Mouse (Mus musculus) heart, embryonic 16.5 days (tissue): ENCODE measurements around the gene Me1. TPM values are rescaled to one million over a fixed set of nuclear protein-coding genes. Genes with fewer than 3 reads are reported as not detected.

ENCODE experiments used
- ATAC-seq: fragments of 200-750 bp; cut with Nextera tagmentation; replicated peaks from 2 replicates; pipeline ENCODE4 v1.8.0; 2017; ENCODE audit warnings: moderate number of reproducible peaks; ENCODE audit not compliant: insufficient read depth, low FRiP score; ENCODE audit errors: extremely low read depth
- H3K27ac ChIP-seq: fragments of 300-500 bp; sonication (generic); 2 replicates; pipeline ENCODE4 v1.5.1; 2014; ENCODE audit warnings: mild to moderate bottlenecking, low read length, control low read depth, moderate library complexity
- H3K27me3 ChIP-seq: fragments of 300-500 bp; sonication (generic); 2 replicates; pipeline ENCODE4 v1.6.1; 2014; ENCODE audit warnings: low read length, mixed read lengths; ENCODE audit not compliant: control insufficient read depth, insufficient read depth
- H3K36me3 ChIP-seq: fragments of 300-500 bp; sonication (generic); 2 replicates; pipeline ENCODE4 v1.6.1; 2014; ENCODE audit not compliant: control insufficient read depth, insufficient read depth
- H3K4me1 ChIP-seq: fragments of 300-500 bp; sonication (generic); 2 replicates; pipeline ENCODE4 v1.6.1; 2014; ENCODE audit warnings: low read length, mixed read lengths; ENCODE audit not compliant: control insufficient read depth, insufficient read depth
- H3K4me2 ChIP-seq: fragments of 300-500 bp; sonication (generic); 2 replicates; pipeline ENCODE4 v1.6.1; 2014; ENCODE audit warnings: low read depth, mild to moderate bottlenecking, control low read depth, low read length
- H3K4me3 ChIP-seq: fragments of 300-500 bp; sonication (generic); 2 replicates; pipeline ENCODE4 v1.5.1; 2014; ENCODE audit warnings: mild to moderate bottlenecking, control low read depth, low read length
- H3K9ac ChIP-seq: fragments of 300-500 bp; sonication (generic); 2 replicates; pipeline ENCODE4 v1.6.1; 2014; ENCODE audit warnings: low read length, control low read depth
- H3K9me3 ChIP-seq: fragments of 300-500 bp; sonication (generic); replicated peaks from 2 replicates; pipeline ENCODE4 v1.6.1; 2016; ENCODE audit warnings: low read length; ENCODE audit not compliant: control insufficient read depth
- WGBS: fragments of 180-500 bp; shearing (Covaris S2); extraction: QIAGEN DNeasy Blood & Tissue Kit; methylation state at CpG from one replicate; pipeline ENCODE4 v1.1.7; 2014; 5-methylcytosine and 5-hydroxymethylcytosine counted together
- polyA plus RNA-seq: library from polyadenylated mRNA; unstranded; fragments of >200 nt; fragmentation: Nextera tagmentation; extraction: Ambion mirVana; gene quantifications from 2 replicates; pipeline ENCODE4 v1.2.1, GENCODE M21; 2015

Gene Me1
- polyA plus RNA-seq, 1 experiment from 2014 or later, result 19.6 TPM

DNA sequence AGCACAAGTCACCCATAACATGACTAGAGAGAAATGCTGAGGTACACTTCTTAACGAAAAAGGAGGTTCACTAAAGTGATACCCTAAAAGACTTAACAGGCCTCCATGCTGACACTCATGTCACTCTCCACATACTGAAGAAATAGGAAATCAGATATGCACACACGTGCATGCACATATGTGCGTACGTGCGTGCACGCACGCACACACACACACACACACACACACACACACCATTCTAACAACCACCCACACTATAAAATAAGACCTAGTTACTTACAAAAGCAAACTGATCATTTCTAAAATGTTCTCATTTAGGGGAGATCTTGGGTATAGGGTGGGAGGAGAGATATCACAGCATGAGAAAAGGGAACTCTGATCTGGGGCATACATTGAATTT lies 1.1 kb downstream of the Me1 start:
- WGBS, result 83% methylated on average over 7 of the region's 7 CpGs
- H3K4me3 ChIP-seq, result no peak overlapping the region
- ATAC-seq, result no peak

DNA sequence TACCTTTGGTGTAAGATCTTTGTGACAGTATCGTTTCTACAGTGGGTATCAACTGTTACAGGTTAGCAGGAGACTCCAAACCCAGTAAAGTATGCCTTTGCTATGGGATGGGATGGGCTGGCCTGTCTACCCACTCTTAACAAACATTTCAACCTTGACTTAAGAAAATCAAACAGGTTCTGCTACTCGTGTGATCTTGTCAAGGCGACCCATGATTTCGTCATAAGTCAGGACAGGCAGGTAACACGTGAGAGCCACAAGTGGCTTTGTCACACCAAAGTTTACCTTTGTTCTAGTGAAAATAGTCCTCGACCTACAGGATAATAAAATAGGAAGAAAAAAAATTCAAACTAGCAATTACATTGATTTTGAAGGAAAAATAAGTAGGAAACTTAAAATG lies 1.8 kb downstream of the Me1 start:
- Histone ChIP-seq H3K4me1 (no peaks in the 10 kb centered on the region), H3K4me2 (no peak overlapping the region), H3K27me3 (no peaks in the 10 kb centered on the region), H3K27ac (no peak overlapping the region), H3K36me3 (no peaks in the 10 kb centered on the region), H3K9ac (no peak overlapping the region), H3K9me3 (no peaks in the 10 kb centered on the region), H3K4me3 (no peak overlapping the region)
- WGBS, result 87% methylated on average over 6 of the region's 6 CpGs
- no peak for ATAC-seq

More for the DNA sequence above, 1.1 kb downstream of the Me1 start:
- peaks cover 3% of the 10 kb centered on the region for H3K4me1 ChIP-seq
- no peak overlapping the region for H3K4me2 ChIP-seq
- no peaks in the 10 kb centered on the region for H3K36me3 ChIP-seq
- no peak overlapping the region for H3K9ac ChIP-seq
- no peaks in the 10 kb centered on the region for H3K9me3 ChIP-seq
- no peak overlapping the region for H3K27ac ChIP-seq
- H3K27me3 ChIP-seq, result no peaks in the 10 kb centered on the region

DNA sequence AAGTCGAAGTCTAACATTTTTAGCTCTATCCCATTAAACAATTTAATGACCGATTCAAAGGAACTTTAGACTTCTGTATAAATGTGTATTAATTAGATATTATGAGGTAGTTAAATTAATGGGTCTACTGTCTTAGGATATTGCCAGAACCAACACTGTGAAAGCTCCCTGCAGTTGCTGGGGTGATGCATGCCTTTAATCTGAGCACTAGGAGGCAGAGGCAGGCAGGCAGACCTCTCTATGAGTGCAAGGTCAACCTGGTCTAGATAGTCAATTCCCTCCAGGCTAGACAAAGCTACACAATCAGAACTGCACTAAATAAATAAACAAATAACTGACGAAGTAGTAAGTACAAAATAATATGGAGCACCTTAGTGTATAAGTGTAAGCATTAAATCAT lies 3.1 kb downstream of the Me1 start:
- H3K27me3 ChIP-seq, result no peaks in the 10 kb centered on the region
- no peak for ATAC-seq
- H3K4me1 ChIP-seq, result no peaks in the 10 kb centered on the region
- no peaks in the 10 kb centered on the region for H3K36me3 ChIP-seq
- no peak overlapping the region for H3K4me2 ChIP-seq
- no peak overlapping the region for H3K27ac ChIP-seq
- WGBS, result 76% methylated on average over 3 of the region's 3 CpGs
- no peak overlapping the region for H3K9ac ChIP-seq
- no peaks in the 10 kb centered on the region for H3K9me3 ChIP-seq
- no peak overlapping the region for H3K4me3 ChIP-seq

DNA sequence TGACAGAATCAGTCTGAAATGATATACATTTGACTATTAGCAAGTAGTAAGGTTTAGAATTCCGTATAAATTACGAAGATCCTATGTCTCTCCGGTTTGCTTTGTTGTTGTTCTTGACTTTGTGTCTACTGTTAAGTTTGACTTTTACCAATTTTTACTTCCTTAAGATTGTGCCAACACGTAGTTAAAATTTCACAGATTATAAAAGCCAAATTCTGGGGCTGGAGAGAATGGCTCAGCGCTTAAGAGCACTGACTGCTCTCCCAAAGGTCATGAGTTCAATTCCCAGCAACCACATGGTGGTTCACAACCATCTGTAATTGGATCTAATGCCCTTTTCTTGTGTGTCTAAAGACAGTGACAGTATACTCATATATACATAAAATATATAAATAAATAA lies 3.5 kb downstream of the Me1 start:
- Histone ChIP-seq H3K9ac (no peak overlapping the region), H3K4me3 (no peak overlapping the region), H3K4me1 (no peaks in the 10 kb centered on the region), H3K36me3 (no peaks in the 10 kb centered on the region), H3K27me3 (no peaks in the 10 kb centered on the region), H3K4me2 (no peak overlapping the region), H3K27ac (no peak overlapping the region), H3K9me3 (no peaks in the 10 kb centered on the region)
- WGBS, result 88% methylated on average over 5 of the region's 5 CpGs
- no peak for ATAC-seq

DNA sequence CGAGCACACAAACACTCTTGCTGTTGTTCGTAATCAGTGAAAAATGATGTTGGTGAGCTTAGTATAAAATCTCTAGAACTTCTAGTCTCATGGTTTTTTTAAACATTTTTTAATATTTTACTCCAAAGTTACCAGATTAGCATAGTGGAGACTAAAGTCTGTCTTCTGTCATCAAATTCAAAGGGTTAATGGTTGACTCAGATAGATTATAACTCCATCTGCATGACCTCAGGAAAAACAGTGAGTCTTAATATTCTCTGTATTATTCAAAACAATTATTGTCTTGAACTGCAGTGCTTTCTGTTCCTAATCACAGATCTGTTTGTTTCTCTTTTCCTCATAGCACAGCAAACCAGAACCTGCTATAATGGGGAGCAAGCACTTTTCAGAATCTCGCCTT lies 4.7 kb downstream of the Me1 start:
- H3K4me2 ChIP-seq, result no peak overlapping the region
- no peaks in the 10 kb centered on the region for H3K27me3 ChIP-seq
- no peak overlapping the region for H3K4me3 ChIP-seq
- H3K4me1 ChIP-seq, result no peaks in the 10 kb centered on the region
- 94% methylated on average over 3 of the region's 3 CpGs for WGBS
- H3K36me3 ChIP-seq, result no peaks in the 10 kb centered on the region
- no peak for ATAC-seq
- H3K27ac ChIP-seq, result no peak overlapping the region
- no peaks in the 10 kb centered on the region for H3K9me3 ChIP-seq
- no peak overlapping the region for H3K9ac ChIP-seq

DNA sequence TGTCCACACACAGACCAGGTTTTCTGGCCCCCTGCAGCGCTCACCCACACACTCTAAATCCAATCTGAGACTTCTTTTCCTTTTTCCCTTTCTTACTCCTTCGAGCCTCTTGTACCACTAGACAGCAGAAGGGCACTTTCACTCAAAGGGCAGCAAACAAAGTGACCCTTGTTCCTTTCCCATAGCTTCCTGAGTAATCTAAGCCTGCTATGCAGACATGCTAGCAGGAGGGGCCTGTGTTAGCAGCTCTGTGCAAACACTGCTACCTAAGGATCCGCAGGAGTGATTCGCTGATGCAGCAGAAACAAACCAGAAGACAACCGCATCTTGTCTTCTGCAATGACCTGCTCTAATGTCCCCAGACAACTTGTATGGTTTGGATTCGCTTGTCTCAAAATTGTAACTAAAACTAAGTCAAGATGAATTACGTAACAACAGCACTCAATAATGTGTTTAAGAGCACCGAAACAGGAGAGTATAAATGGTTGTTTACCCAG lies 12.0 kb downstream of the Me1 start:
- no peaks in the 10 kb centered on the region for H3K27me3 ChIP-seq
- peaks cover 10% of the 10 kb centered on the region for H3K4me1 ChIP-seq
- H3K9me3 ChIP-seq, result no peaks in the 10 kb centered on the region
- WGBS, result 60% methylated on average over 8 of the region's 8 CpGs
- H3K27ac ChIP-seq, result peak overlapping the region; percentile 39; the same call in 1 of the 2 replicates
- no peaks in the 10 kb centered on the region for H3K36me3 ChIP-seq
- H3K9ac ChIP-seq, result no peak overlapping the region
- H3K4me2 ChIP-seq, result no peak overlapping the region
- H3K4me3 ChIP-seq, result no peak overlapping the region
- ATAC-seq, result no peak

DNA sequence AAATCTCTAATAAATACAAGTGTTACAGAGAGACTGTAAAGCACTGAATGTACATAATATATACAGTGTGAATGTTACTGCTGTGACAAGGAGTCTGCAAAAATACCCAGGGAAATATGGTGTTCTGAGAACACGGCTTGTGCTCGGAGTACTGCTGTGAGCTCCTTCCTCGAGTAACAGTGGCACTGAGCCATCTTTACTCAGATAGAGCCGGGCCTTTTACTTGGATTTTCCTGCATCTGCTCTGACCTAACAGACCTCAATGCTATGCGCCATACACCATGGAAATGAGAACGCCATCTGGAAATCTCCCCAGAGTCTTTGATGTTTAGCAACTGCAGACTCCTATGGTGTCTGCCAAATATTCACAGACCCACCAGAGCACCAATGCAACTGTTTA lies 12.9 kb downstream of the Me1 start:
- WGBS, result 67% methylated on average over 6 of the region's 6 CpGs
- no peaks in the 10 kb centered on the region for H3K36me3 ChIP-seq
- no peak overlapping the region for H3K4me3 ChIP-seq
- H3K9me3 ChIP-seq, result no peaks in the 10 kb centered on the region
- H3K4me1 ChIP-seq, result peaks cover 10% of the 10 kb centered on the region
- no peak overlapping the region for H3K9ac ChIP-seq
- no peak overlapping the region for H3K4me2 ChIP-seq
- H3K27me3 ChIP-seq, result no peaks in the 10 kb centered on the region
- H3K27ac ChIP-seq, result no peak overlapping the region
- ATAC-seq, result peak; percentile 14; the same call in 1 of the 2 replicates

DNA sequence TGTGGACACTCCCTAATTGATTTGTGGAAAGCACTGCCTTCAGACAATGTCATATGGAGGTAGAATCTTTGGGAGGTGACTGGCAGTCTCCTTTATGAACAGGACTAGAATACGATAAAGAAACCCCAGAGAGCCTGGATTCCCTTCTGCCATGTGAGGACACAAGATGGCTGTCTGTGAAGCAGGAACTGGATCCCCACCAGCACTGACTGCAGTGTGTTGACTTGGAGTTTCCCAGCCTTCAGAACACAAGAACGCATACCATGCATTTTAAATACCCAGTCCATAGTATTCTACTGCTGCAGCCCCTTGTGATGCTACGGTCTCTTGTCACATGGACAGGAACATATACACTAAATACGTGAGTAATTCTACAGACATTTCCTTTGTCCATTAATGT lies 13.5 kb downstream of the Me1 start:
- WGBS, result 85% methylated on average over 4 of the region's 4 CpGs
- no peak overlapping the region for H3K4me3 ChIP-seq
- H3K4me1 ChIP-seq, result peaks cover 10% of the 10 kb centered on the region
- no peak overlapping the region for H3K27ac ChIP-seq
- H3K9me3 ChIP-seq, result no peaks in the 10 kb centered on the region
- no peak overlapping the region for H3K9ac ChIP-seq
- H3K4me2 ChIP-seq, result no peak overlapping the region
- no peak for ATAC-seq
- H3K27me3 ChIP-seq, result no peaks in the 10 kb centered on the region
- H3K36me3 ChIP-seq, result no peaks in the 10 kb centered on the region

DNA sequence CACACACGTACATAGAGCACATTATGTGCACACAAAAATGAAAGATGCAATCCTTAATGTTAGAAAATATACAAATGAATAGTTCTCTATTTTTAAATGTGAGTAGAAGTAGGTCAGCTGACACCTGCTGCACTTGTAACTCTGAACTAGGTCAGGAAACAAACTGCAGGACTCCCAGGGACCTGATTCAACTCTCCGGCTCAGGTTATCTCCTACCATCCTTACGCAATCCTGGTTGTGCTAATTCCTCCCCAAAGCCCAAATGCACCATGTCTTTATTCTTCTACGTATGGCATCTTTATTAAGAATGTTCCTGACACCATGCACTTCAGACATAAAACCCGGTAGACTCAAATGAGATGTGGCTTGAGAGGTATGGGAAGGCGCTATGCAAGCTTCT lies 15.3 kb downstream of the Me1 start:
- Histone ChIP-seq H3K27ac (no peak overlapping the region), H3K36me3 (no peaks in the 10 kb centered on the region), H3K4me2 (no peak overlapping the region), H3K4me3 (no peak overlapping the region), H3K9ac (no peak overlapping the region), H3K9me3 (no peaks in the 10 kb centered on the region), H3K4me1 (peaks cover 10% of the 10 kb centered on the region), H3K27me3 (no peaks in the 10 kb centered on the region)
- 82% methylated on average over 6 of the region's 6 CpGs for WGBS
- no peak for ATAC-seq
